Mouse (Mus musculus) retina, embryonic 14.5 days (tissue): ENCODE results near the gene Smim10l2a.
A peak's percentile ranks its signal among the peaks of the same experiment; 100 is the strongest.

Experiments
- DNase-seq: peaks from one replicate; pipeline ENCODE4 v3.0.0-alpha.2; 2015; ENCODE audit warnings: low spot score

The Smim10l2a gene

GRCm38 (mm10) chrX:56374431-56375128, at the start of gene Smim10l2a:
TSS of gene Smim10l2a (plus strand) at chrX:56374586.
- DNase-seq = peak; percentile 51

GRCm38 (mm10) chrX:56332046-56332445, 42.3 kb upstream of the Smim10l2a start:
- DNase-seq = no peak

GRCm38 (mm10) chrX:56340305-56340704, 34.1 kb upstream of the Smim10l2a start:
- peak; percentile 64 for DNase-seq

- DNase-seq = no peak
Observed at GRCm38 (mm10) chrX:56342921-56343320, 31.5 kb upstream of the Smim10l2a start.

GRCm38 (mm10) chrX:56346176-56346931, 28.0 kb upstream of the Smim10l2a start, which contains the start of gene Zfp449:
TSS of gene Zfp449 (plus strand) at chrX:56346400.
- DNase-seq = peak; percentile 87

GRCm38 (mm10) chrX:56346932-56347253, 27.5 kb upstream of the Smim10l2a start:
- no peak for DNase-seq

- no peak for DNase-seq
Observed at GRCm38 (mm10) chrX:56380852-56381251, 6.5 kb downstream of the Smim10l2a start.

- peak; percentile 66 for DNase-seq
Observed at GRCm38 (mm10) chrX:56384142-56384541, 9.8 kb downstream of the Smim10l2a start.

- DNase-seq = no peak
Observed at GRCm38 (mm10) chrX:56404646-56405045, 30.3 kb downstream of the Smim10l2a start.

- no peak for DNase-seq
Observed at GRCm38 (mm10) chrX:56405482-56405881, 31.1 kb downstream of the Smim10l2a start.

GRCm38 (mm10) chrX:56406128-56406527, 31.7 kb downstream of the Smim10l2a start:
- DNase-seq = no peak

- DNase-seq = no peak
Observed at GRCm38 (mm10) chrX:56416277-56416676, 41.9 kb downstream of the Smim10l2a start.

- no peak for DNase-seq
Observed at GRCm38 (mm10) chrX:56417541-56417940, 43.2 kb downstream of the Smim10l2a start.
